Mouse (Mus musculus) MEL (cell line): ENCODE measurements around the gene Ltbp2.

Source experiments
- BHLHE40 ChIP-seq: IDR thresholded peaks from 2 replicates; pipeline ENCODE4 v1.6.1; 2012; ENCODE audit warnings: low read depth, mild to moderate bottlenecking, inconsistent platforms, low read length, improper control_type of control experiment, borderline replicate concordance
- CTCF ChIP-seq, 3 experiments: IDR thresholded peaks in 2 of 3; conservative IDR thresholded peaks in 1 of 3; 2 replicates each; pipeline ENCODE4 v1.5.1; 2011 to 2012; ENCODE audit warnings: low read length in 3 of 3, low read depth in 2 of 3, mild to moderate bottlenecking in 2 of 3, improper control_type of control experiment in 1 of 3, inconsistent platforms in 1 of 3, mixed read lengths in 1 of 3, moderate library complexity in 1 of 3; ENCODE audit not compliant: control insufficient read depth in 1 of 3, insufficient read depth in 1 of 3, poor library complexity in 1 of 3, severe bottlenecking in 1 of 3
- ETS1 ChIP-seq: IDR thresholded peaks from 2 replicates; pipeline ENCODE4 v1.6.1; 2012; ENCODE audit warnings: low read depth, mild to moderate bottlenecking, inconsistent platforms, low read length, improper control_type of control experiment, moderate library complexity
- GATA1 ChIP-seq: IDR thresholded peaks from 2 replicates; pipeline ENCODE4 v1.6.1; 2011; ENCODE audit warnings: low read depth, low read length, improper control_type of control experiment
- KAT2A ChIP-seq: conservative IDR thresholded peaks from 2 replicates; pipeline ENCODE4 v1.6.1; 2012; ENCODE audit warnings: low read depth, low read length, improper control_type of control experiment, inconsistent platforms
- MAFK ChIP-seq: IDR thresholded peaks from 2 replicates; pipeline ENCODE4 v1.6.1; 2011; ENCODE audit warnings: low read depth, mild to moderate bottlenecking, low read length, improper control_type of control experiment, borderline replicate concordance
- MAX ChIP-seq: IDR thresholded peaks from 2 replicates; pipeline ENCODE4 v1.6.1; 2011; ENCODE audit warnings: low read length, improper control_type of control experiment
- MAZ ChIP-seq: IDR thresholded peaks from 2 replicates; pipeline ENCODE4 v1.6.1; 2012; ENCODE audit warnings: low read depth, mild to moderate bottlenecking, inconsistent platforms, low read length, improper control_type of control experiment
- POLR2A ChIP-seq, 2 experiments: IDR thresholded peaks; 2 replicates each; pipeline ENCODE4 v1.6.1; 2011 to 2012; ENCODE audit warnings: low read length in 2 of 2, mild to moderate bottlenecking in 2 of 2, control low read depth in 1 of 2, improper control_type of control experiment in 1 of 2, low read depth in 1 of 2, moderate library complexity in 1 of 2; ENCODE audit not compliant: control insufficient read depth in 1 of 2, insufficient read depth in 1 of 2, poor library complexity in 1 of 2
- UBTF ChIP-seq: IDR thresholded peaks from 2 replicates; pipeline ENCODE4 v1.6.1; 2012; ENCODE audit warnings: low read depth, mild to moderate bottlenecking, inconsistent platforms, low read length, improper control_type of control experiment, moderate library complexity, borderline replicate concordance; ENCODE audit not compliant: insufficient read depth

DNA sequence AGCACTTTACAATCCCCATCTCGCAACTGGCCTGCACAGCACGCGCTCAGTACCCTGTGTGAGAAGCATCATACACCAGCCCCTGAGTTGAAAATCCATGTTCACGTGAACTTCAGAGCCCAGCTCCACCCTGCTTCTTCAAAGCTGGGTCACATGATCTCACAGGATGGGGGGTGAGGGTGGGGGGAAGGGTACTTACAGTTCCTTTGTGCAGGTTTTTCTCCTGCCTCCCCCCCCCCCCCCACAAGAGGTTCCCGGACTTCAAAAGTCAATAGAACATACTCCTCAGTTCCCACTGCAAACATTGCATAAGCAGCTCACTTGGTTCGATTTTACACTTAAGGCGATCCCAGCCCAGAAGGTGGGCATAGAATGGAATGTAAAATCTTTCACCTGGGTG is 106.7 kb downstream of the Ltbp2 start:
- TF ChIP-seq ETS1 (no peak), POLR2A (IDR thresholded peaks at IDR 0.05; ENCODE audit: control insufficient read depth in 1 of 2, insufficient read depth in 1 of 2, low read depth in 1 of 2, low read length in 2 of 2, poor library complexity in 1 of 2) (no peak), MAX (no peak), MAZ (no peak), UBTF (no peak), MAFK (no peak), KAT2A (no peak), GATA1 (no peak), CTCF (IDR thresholded peaks at IDR 0.05 in 2 of 3, conservative IDR thresholded peaks at IDR 0.05 in 1 of 3; ENCODE audit: control insufficient read depth in 1 of 3, insufficient read depth in 1 of 3, low read depth in 2 of 3, low read length in 3 of 3, poor library complexity in 1 of 3, severe bottlenecking in 1 of 3) (no peak), BHLHE40 (no peak)
